Mouse (Mus musculus): ENCODE measurements at regions not wholly inside any gene's neighbourhood (a gene's known extent, or its start where the extent isn't known, plus 50 kb on each side); places are given as distances from the start of the nearest gene placed in this dataset.
A peak's percentile ranks its signal among the peaks of the same experiment; 100 is the strongest.

GRCm38 (mm10) chr11:41852813-41853212, 147.8 kb downstream of the Gabrg2 start:
- DNase-seq, result no peak

- DNase-seq, result no peak
These were observed 174.5 kb downstream of the Gabrg2 start for GRCm38 (mm10) chr11:41825978-41826679.

- DNase-seq, result no peak
These were observed 182.6 kb downstream of the Gabrg2 start for GRCm38 (mm10) chr11:41818014-41818413.

GRCm38 (mm10) chr11:41812996-41813395, 187.7 kb downstream of the Gabrg2 start:
- DNase-seq, result no peak

- no peak for DNase-seq
These were observed 191.8 kb downstream of the Gabrg2 start for GRCm38 (mm10) chr11:41808897-41809296.

GRCm38 (mm10) chr11:41792206-41792605, 208.5 kb downstream of the Gabrg2 start:
- DNase-seq, result peak; percentile 2 to 7
